ENCODE assay signal across 28 mouse cellular contexts in genomic region chr13:59679306-59679705, GRCm38 (mm10). TPM values are rescaled to one million over a fixed set of nuclear protein-coding genes. Genes with fewer than 3 reads are reported as not detected.
"Had no signal": no experiment of that assay in that cellular context is flagged by ENCODE, and none has a peak within 500 bp of the region (broad histone marks: within the 10 kb centered on the region; RNA-seq: fewer than 3 reads in every experiment).

No protein-coding gene starts in this region.

- H3K27ac ChIP-seq: limb, embryonic 10.5 days; limb, embryonic 13.5 days; liver, embryonic 14.5 days; macrophage; midbrain, embryonic 12.5 days; midbrain, embryonic 15.5 days; neural tube, embryonic 12.5 days; neural tube, embryonic 15.5 days; stomach, postnatal 0 days had no signal

- ATAC-seq: liver, postnatal 0 days; lung, postnatal 0 days; midbrain, embryonic 15.5 days had no signal

- H3K36me3 ChIP-seq: limb, embryonic 10.5 days; limb, embryonic 13.5 days; midbrain, embryonic 12.5 days; midbrain, embryonic 15.5 days; neural tube, embryonic 12.5 days; neural tube, embryonic 15.5 days had no signal

- H3K4me2 ChIP-seq: limb, embryonic 13.5 days; lung, embryonic 14.5 days; midbrain, embryonic 12.5 days; midbrain, embryonic 15.5 days; neural tube, embryonic 12.5 days; neural tube, embryonic 15.5 days had no signal

- H3K9ac ChIP-seq: limb, embryonic 13.5 days; liver, embryonic 14.5 days; liver, postnatal 0 days; lung, embryonic 14.5 days; midbrain, embryonic 12.5 days; midbrain, embryonic 15.5 days; neural tube, embryonic 12.5 days; neural tube, embryonic 15.5 days had no signal

- H3K4me3 ChIP-seq: limb, embryonic 10.5 days; limb, embryonic 13.5 days; midbrain, embryonic 12.5 days; midbrain, embryonic 15.5 days; neural tube, embryonic 12.5 days; neural tube, embryonic 15.5 days had no signal

- H3K9me3 ChIP-seq: limb, embryonic 10.5 days; limb, embryonic 13.5 days; midbrain, embryonic 12.5 days; midbrain, embryonic 15.5 days; neural tube, embryonic 12.5 days; neural tube, embryonic 15.5 days had no signal

- H3K27me3 ChIP-seq: limb, embryonic 13.5 days; midbrain, embryonic 15.5 days; neural tube, embryonic 12.5 days; neural tube, embryonic 15.5 days had no signal

- H3K4me1 ChIP-seq: midbrain, embryonic 12.5 days; neural tube, embryonic 12.5 days had no signal

- DNase-seq: kidney, adult 9 months; kidney, postnatal 14 days; kidney, postnatal 4 days; liver; liver, postnatal 0 days; lung, embryonic 14.5 days; right cerebral cortex, adult 18-20 months; right cerebral cortex, postnatal 14 days; right cerebral cortex, postnatal 4 days; thymus, adult 2 months; thymus, postnatal 14 days; thymus, postnatal 4 days had no signal

RNA-seq across cellular contexts. Expression of gene 4921517D22Rik, which starts 14.6 kb away (rescaled TPM):
- total RNA-seq: layer of hippocampus, adult 18-20 months; layer of hippocampus, postnatal 14 days; left cerebral cortex, postnatal 25 days; megakaryocyte, adult 5-6 weeks had no signal
- polyA plus RNA-seq: kidney, embryonic 16.5 days; limb, embryonic 10.5 days; limb, embryonic 13.5 days; liver, embryonic 14.5 days; liver, postnatal 0 days; lung, embryonic 14.5 days; lung, postnatal 0 days; macrophage; midbrain, embryonic 12.5 days; midbrain, embryonic 15.5 days; neural tube, embryonic 12.5 days; neural tube, embryonic 15.5 days; stomach, embryonic 14.5 days; stomach, postnatal 0 days; thymus, adult 2 months had no signal

RNA-seq across cellular contexts. Expression of gene Spata31d1a, which starts 30.8 kb away (rescaled TPM):
- polyA plus RNA-seq: kidney, embryonic 16.5 days; limb, embryonic 10.5 days; limb, embryonic 13.5 days; liver, embryonic 14.5 days; lung, embryonic 14.5 days; macrophage; neural tube, embryonic 12.5 days; stomach, postnatal 0 days had no signal

RNA-seq across cellular contexts. Expression of gene Spata31d1b, which starts 32.8 kb away (rescaled TPM):
- total RNA-seq: layer of hippocampus, adult 18-20 months; megakaryocyte, adult 5-6 weeks had no signal
- polyA plus RNA-seq: kidney, embryonic 16.5 days; limb, embryonic 10.5 days; limb, embryonic 13.5 days; liver, embryonic 14.5 days; liver, postnatal 0 days; lung, embryonic 14.5 days; lung, postnatal 0 days; macrophage; midbrain, embryonic 12.5 days; midbrain, embryonic 15.5 days; neural tube, embryonic 12.5 days; neural tube, embryonic 15.5 days; stomach, embryonic 14.5 days; stomach, postnatal 0 days had no signal

RNA-seq across cellular contexts. Expression of gene Spata31d1d, which starts 52.2 kb away (rescaled TPM):
- total RNA-seq: layer of hippocampus, adult 18-20 months; layer of hippocampus, postnatal 14 days; left cerebral cortex, postnatal 25 days; megakaryocyte, adult 5-6 weeks had no signal
- polyA plus RNA-seq: kidney, embryonic 16.5 days; limb, embryonic 10.5 days; limb, embryonic 13.5 days; liver, postnatal 0 days; lung, embryonic 14.5 days; lung, postnatal 0 days; macrophage; midbrain, embryonic 12.5 days; midbrain, embryonic 15.5 days; neural tube, embryonic 12.5 days; neural tube, embryonic 15.5 days; stomach, embryonic 14.5 days; stomach, postnatal 0 days had no signal
